Mouse (Mus musculus) MEL (cell line): ENCODE data around the gene Gbe1.

Experiments used
- CTCF ChIP-seq, 3 experiments: IDR thresholded peaks in 2 of 3; conservative IDR thresholded peaks in 1 of 3; 2 replicates each; pipeline ENCODE4 v1.5.1; 2011 to 2012; ENCODE audit warnings: low read length in 3 of 3, low read depth in 2 of 3, mild to moderate bottlenecking in 2 of 3, improper control_type of control experiment in 1 of 3, inconsistent platforms in 1 of 3, mixed read lengths in 1 of 3, moderate library complexity in 1 of 3; ENCODE audit not compliant: control insufficient read depth in 1 of 3, insufficient read depth in 1 of 3, poor library complexity in 1 of 3, severe bottlenecking in 1 of 3
- E2F4 ChIP-seq: IDR thresholded peaks from 2 replicates; pipeline ENCODE4 v1.6.1; 2011; ENCODE audit warnings: low read depth, low read length, improper control_type of control experiment, borderline replicate concordance
- EP300 ChIP-seq, 2 experiments: IDR thresholded peaks; 2 replicates each; pipeline ENCODE4 v1.6.1; 2011; ENCODE audit warnings: improper control_type of control experiment in 2 of 2, low read length in 2 of 2, low read depth in 1 of 2, mild to moderate bottlenecking in 1 of 2
- ETS1 ChIP-seq: IDR thresholded peaks from 2 replicates; pipeline ENCODE4 v1.6.1; 2012; ENCODE audit warnings: low read depth, mild to moderate bottlenecking, inconsistent platforms, low read length, improper control_type of control experiment, moderate library complexity
- POLR2A ChIP-seq, 2 experiments: IDR thresholded peaks; 2 replicates each; pipeline ENCODE4 v1.6.1; 2011 to 2012; ENCODE audit warnings: low read length in 2 of 2, mild to moderate bottlenecking in 2 of 2, control low read depth in 1 of 2, improper control_type of control experiment in 1 of 2, low read depth in 1 of 2, moderate library complexity in 1 of 2; ENCODE audit not compliant: control insufficient read depth in 1 of 2, insufficient read depth in 1 of 2, poor library complexity in 1 of 2
- TAL1 ChIP-seq: IDR thresholded peaks from 2 replicates; pipeline ENCODE4 v1.6.1; 2012; ENCODE audit warnings: mild to moderate bottlenecking, inconsistent platforms, low read length, moderate library complexity, mixed read lengths

DNA sequence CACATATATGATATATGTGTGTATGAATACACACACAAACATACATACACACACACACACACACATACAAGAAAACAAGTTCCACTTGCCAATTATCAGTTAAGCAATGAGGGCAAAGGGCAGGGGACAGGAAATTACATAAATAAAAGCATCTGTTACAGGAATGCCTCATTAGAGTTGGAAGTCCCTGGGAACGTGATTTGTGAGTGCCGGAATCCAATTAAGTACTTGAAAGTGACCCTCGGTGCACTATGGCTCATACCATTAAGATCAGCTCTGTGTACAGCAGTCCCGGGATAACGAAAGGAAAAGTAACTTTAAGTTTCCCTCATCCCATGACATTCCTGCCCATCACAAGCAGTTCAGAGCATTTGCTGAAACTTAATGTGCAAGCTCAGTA, 249.7 kb downstream of the Gbe1 start:
- TF ChIP-seq E2F4 (no peak), CTCF (IDR thresholded peaks at IDR 0.05 in 2 of 3, conservative IDR thresholded peaks at IDR 0.05 in 1 of 3; ENCODE audit: control insufficient read depth in 1 of 3, insufficient read depth in 1 of 3, low read depth in 2 of 3, low read length in 3 of 3, poor library complexity in 1 of 3, severe bottlenecking in 1 of 3) (no peak), TAL1 (no peak), POLR2A (IDR thresholded peaks at IDR 0.05; ENCODE audit: control insufficient read depth in 1 of 2, insufficient read depth in 1 of 2, low read depth in 1 of 2, low read length in 2 of 2, poor library complexity in 1 of 2) (no peak), EP300 (IDR thresholded peaks at IDR 0.05; ENCODE audit: low read depth in 1 of 2, low read length in 2 of 2) (no peak), ETS1 (no peak)
